Mouse (Mus musculus) gastrocnemius, adult 8-10 months (tissue): Measurements from ENCODE around the gene Bicd1. TPM values are rescaled to one million over a fixed set of nuclear protein-coding genes. Genes with fewer than 3 reads are reported as not detected.
"Not testable (repeated sequence)": the region's sequence is repeated elsewhere in the genome, so short reads cannot be mapped to it uniquely, and the experiment has no call there.

Source experiments
- DNase-seq, 2 experiments: peaks; one replicate each; pipeline ENCODE4 v3.0.0; 2022; ENCODE audit warnings: low spot score in 2 of 2
- total RNA-seq, 4 experiments: library from RNA; stranded (reverse); gene quantifications; 2 replicates each; pipeline ENCODE4 v1.2.4; 2022

Gene Bicd1
- total RNA-seq: 1 to 10 TPM in 1 of 4 experiments, under 1 TPM in 3; 0.27 to 1.5 (median 0.30) TPM

DNA sequence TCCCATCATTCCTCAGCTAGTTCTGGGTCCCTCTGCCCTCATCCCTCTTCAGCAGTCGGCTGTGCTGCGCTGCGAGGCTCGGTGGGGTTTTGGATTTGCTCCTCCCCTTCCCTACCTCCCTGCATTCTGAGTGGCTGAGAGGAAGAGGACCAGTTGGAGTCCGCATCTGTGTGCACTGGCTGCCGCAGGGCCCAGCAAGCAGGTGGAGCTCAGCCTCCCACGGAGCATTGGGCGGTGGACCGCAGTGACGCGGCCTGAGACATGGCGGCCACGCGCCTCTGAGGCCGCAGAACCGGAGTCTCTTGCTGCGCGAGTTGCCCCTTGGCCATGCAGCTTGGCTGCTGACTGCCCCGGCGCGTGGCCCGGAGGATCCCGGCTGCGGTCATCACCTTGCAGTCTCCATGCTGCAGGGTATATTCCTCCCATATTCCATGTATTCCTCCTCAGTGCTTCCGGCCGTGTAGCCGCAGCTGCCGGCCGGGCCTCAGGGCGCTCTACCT is at the start of gene Bicd1:
Gene Bicd1 (plus strand): TSS at position 54 of the 500 bp plus-strand sequence.
- DNase-seq: peak; percentile 3 to 16

DNA sequence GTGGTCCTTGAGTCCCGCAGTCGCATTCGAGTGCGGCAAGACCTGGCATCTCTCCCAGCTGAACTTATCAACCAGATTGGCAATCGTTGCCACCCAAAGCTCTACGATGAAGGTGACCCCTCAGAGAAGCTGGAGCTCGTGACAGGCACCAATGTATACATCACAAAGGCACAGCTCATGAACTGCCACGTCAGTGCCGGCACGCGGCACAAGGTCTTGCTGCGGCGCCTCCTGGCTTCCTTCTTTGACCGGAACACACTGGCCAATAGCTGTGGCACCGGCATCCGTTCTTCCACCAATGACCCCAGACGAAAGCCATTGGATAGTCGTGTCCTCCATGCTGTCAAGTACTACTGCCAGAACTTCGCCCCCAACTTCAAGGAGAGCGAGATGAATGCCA is 46.2 kb upstream of the Bicd1 start:
- not testable (repeated sequence) for DNase-seq

DNA sequence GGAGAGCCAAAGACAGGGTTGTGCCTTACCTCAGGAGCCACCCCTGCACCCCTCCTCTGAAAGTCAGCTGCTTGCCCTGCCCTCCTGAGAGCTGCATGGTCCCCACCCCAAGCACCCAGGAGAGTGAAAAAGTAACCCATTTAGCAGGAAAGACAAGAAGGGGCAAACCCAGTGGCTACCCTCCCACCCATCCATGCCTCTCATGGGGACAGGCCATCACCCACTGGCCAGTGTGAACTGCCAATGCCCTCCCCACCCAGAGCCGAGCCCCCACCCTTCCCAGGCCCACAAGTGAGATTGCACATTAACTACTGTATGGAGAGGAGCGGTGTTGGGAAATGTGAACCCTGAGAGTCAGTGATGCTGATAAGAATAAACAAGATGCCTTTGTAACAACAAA is 42.7 kb upstream of the Bicd1 start:
- not testable (repeated sequence) for DNase-seq

DNA sequence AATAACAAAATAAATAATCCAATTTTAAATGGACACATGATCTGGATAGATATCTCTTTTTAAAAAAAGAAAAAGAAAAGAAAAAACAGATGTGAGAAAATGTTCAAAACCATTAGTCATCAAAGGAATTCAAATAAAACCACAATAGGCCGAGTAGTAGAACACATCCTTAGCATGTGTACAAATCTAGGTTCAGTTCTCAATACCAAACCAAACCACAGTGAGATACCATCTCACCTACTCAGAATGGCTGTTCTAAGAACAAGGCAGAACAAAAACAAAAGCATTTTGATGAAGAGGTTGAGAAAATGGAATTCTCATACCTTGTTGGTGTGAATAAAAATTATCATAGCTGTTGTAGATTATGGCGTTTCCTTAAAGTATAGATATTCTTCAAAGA is 42.3 kb upstream of the Bicd1 start:
- DNase-seq: no peak

DNA sequence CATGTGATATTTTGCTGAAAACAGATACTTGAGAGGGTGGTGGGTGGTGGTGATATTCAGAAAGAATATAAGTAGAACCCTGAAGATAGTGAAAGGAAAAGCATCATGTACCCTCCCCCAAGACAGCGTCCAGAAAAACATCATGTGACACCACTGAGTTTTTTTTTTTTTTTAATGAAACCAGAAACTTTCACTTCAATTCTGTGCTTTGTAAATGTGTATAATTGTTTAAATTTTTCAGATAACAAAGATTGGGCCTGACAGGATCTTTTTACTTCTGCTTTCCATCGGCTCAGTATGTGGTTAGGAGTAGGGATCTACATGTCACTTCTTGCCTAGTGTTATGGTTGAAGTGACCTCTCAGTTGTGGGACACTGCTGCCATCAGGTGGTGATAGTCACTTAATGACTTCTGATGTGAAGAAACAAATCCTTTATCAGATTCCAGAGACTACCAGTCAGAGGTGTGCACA is 33.7 kb upstream of the Bicd1 start:
- DNase-seq: peak; percentile 24 to 48

DNA sequence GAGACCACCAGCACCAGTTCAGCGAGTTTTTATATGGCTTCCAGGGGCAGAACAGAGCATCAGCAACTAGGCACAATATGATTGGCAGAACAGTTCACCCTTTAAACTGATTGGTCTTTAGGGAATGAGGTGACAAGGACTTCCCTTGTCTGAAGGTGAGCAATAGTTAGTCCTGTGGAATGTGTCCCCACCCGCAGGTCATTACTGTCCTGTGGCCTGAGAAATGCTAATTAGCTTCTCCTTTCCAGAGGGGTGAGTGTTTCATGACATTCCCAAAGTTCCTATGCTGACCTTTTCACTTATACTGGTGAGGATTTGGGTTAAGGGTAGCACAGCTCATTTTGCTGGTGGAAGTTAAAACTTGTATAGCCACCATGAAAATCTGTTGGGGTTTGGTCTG is 25.2 kb upstream of the Bicd1 start:
- no peak for DNase-seq

DNA sequence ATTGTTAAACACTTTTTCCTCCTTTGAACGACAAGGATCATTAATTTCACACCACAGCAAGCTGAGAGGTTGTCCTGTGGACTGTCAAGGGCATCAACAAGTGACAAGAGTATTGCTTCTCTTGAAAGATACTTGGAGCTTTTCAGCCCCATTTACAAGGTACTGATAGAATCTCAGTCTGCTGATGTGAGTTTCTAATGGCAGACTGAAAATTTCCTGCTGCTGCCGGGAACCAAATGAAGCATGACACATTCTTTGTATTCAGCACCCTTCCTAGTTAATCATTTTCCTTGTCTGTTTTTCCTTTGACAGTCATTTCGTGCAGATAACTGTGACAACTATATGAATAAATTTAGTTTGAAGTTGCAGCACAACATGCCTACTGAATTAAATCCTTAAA is 22.3 kb upstream of the Bicd1 start:
- no peak for DNase-seq

DNA sequence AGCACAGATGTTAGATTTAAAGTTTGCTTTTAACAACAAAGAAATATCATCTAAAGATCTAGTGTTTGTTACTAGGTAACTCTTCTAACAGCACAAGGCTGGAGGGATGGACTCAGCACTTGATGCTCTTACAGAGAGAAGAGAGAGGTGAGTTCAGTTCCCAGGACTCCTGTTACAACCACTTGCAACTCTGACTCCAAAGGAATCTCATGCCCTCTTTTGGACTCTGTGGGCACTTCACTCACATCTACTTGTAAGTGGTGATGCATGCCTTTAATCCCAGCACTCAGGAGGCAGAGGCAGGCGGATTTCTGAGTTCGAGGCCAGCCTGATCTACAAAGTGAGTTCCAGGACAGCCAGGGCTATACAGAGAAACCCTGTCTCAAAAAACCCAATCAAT is 19.1 kb upstream of the Bicd1 start:
- DNase-seq: not testable (repeated sequence)

DNA sequence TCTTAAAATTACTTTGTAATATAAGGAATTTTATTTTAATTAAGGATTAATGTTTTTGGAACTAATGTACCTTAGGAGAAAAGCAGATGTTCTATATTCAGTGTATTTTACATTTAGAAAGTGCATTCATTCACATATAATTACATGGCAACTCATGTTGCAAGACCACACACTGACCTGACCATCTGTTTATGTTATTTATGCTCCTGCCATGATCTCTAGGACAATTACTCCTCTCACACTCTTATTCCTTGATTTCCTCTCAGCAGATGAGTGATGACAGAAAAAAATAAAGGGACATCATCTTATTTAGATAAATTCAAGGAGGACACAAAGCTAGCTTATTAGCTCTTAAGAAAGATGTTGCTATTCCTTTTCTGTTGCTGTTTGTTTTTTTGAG is 9.3 kb upstream of the Bicd1 start:
- DNase-seq: no peak

DNA sequence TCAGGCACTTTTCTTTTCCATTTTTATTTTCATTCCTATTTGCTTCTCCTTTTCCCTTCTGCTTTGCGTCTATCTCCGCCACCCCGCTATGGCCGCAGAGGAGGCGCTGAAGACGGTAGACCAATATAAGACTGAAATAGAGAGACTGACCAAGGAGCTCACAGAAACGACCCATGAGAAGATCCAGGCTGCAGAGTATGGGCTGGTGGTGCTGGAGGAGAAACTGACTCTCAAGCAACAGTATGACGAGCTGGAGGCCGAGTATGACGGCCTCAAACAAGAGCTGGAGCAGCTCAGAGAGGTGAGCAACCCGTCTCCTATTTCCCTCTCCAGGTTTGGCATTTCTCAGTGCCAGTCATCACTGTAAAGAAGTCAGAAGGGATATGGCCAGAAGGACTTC is 655 bp downstream of the Bicd1 start:
- DNase-seq: no peak

DNA sequence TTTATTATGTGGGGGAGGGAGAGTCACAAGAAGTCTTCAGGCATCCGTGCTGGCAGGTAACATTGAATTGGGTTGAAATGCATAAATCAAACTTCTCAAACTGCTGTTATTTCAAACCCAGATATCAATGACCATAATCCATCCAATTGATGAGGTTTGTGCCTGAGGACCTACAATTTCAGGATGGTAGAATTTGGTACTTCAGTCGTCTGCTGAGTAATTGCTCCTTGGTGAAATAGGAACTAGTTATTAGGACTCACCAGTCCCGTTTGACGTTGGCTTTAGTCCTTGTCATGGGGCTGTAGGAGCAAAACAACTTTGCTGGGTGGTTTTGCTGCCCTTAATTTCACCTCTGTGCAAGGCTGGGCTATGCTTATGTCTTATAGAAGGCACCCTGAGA is 1.2 kb downstream of the Bicd1 start:
- DNase-seq: no peak

DNA sequence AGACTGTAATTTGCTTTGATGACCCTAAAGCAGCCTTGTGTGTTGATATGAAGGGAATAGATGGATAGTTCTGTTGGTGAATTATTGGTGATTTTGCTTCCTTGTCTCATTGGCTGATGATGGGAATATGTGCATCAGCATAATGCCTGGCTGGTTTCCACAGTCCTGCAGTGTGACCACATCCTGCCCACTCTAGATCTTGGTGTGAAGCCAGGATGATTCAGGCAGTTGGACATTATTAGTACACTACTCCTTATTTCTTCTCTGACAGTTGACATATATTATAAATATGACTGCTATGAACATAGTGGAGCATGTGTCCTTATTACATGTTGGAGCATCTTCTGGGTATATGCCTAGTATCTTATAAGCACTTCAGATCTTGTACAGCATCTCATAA is 4.6 kb downstream of the Bicd1 start:
- DNase-seq: no peak

DNA sequence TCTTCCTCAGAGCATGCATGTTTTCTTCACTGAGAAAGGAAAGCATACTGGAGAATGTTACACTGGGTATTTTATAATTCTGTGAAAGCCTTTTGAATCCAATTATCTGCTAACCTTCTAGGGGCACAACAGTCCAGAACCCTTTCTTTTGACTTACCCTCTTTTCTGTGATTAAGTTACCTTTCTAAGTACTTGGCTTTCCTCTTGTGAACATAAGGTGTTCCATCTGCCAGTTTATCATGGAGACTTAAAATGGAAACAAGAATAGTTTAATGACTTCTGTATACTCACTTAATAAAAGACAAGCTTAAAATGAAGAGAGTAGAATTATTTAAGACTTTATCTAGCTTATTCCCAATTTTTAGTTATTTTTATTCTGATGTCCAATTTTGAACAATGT is 16.1 kb downstream of the Bicd1 start:
- no peak for DNase-seq

DNA sequence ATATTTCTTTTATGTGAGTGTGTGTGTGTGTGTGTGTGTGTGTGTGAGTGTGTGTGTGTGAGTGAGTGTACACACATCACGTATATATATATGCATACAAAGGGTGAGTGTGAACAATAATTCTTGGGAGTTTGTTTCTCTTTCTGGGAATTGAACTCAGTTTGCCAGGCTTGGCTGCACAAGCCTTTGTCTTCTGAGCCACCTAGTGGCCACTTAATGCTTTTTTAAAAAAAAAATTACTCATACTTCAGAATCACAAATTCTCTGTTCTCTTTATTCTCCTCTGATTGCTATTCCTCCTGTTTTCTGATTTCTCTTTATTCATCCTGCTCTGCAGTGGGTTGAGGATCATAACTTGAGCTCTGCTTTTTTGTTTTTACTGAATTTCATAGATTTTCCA is 30.5 kb downstream of the Bicd1 start:
- no peak for DNase-seq

DNA sequence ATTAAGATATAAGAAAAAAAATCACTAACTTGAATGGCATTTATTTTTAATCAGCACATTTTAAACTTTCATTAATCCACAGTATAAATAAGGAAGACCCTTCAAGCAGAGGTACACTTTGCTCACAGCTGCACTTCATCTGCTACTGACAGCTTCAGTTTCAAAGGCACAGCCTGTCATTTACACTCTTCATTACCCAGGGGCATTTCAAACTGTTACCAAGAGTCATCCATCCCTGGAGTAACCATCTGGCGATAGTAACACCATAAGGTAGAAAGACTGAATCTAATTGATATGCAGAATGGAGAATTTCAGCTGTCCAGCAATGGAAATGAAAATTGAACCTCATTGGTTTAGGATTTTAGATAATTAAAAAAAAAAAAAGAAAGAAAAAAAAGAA is 34.2 kb downstream of the Bicd1 start:
- DNase-seq: no peak

DNA sequence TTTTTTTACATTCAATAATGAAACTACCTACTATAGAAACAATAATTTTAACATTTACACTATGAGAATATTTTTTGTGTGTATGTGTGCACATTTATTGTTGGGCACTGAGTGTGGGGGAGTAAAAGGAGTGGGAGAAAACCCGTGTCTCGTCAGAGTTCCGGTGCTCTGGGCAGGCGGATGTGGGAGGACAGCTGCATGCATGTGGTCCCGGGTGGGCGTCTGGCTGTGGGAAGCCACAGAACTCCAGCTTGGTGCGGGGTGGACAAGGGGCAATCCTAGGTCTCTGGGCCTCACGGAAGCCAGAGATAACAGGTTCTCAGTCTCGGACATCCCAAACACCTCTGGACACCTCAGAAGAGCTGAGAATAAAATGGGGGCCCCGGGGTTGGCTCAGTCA is 37.2 kb downstream of the Bicd1 start:
- no peak for DNase-seq

DNA sequence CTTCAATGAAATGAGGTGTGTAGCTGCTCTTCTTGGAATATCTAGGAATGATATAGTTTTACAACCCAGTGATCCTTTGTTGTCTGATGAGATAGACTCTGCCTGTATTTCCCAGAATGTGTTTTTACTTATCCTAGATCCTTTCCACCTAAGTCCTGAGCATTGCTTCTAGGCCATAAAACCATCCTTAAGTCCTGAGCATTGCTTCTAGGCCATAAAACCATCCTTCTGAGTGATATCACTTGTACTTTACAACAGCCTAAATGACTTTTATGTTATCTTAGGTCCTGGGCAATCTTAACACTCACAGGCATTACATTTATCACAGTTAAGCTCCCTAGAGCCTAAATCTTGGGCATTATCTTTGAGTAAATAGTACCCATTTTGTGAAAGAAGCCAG is 48.6 kb downstream of the Bicd1 start:
- no peak for DNase-seq

DNA sequence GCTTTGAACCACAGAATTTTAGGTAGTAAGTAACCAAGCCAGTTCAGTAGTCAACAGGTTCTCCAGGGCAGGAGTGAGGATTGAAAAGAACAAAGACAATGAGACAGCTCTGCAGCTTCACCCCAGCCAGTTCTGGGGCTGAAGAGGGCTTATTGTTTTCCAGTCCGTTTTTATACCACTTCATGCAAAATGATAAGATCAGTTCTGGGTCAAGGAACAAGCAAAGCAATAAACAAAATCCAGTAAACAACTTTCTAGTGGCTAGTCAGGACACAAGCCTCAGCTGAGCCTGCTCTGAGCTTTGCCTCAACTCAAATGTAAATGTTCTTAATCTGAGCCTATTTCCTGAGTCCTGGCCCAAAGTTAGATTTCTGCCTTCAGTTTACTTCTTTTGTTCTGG is 52.3 kb downstream of the Bicd1 start:
- DNase-seq: no peak

DNA sequence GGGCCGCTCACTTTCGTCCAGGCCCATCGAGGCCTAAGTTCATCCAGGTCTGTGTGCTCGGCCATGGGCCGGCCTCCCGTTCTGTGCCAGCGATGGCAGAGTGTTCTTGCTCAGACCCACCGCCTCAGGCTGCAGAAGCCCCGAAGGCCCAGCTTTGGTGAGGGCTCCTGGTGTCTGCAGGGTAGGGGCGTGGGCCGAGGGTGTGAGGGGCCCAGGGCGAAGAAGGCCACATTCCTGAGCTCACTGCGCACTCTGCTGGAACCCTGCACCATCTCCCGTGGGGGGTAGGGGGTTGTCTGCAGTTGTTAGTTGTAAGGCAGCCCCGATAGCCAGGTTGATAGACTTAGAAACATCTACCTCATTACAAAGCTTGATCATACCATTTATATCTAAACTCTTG is 62.8 kb downstream of the Bicd1 start:
- no peak for DNase-seq

DNA sequence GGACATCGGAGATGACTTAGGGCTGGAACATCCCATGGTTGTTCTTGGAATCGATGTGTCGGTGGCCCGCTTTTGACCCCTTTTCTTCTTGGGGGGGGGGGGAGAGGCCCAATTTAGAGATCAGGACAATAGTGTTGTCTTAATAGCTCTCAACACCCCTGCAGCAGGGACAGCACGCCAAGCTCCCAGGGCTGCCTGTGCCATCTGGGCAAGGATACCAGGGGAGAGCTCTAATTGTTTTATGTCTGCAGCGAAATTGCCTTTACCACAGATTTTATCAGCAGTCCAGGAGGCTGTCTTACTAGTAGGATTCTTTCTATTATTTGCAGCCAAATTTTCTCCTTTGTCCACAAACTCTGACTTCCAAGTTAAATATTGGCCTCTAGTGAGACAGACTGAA is 63.8 kb downstream of the Bicd1 start:
- DNase-seq: not testable (repeated sequence)

DNA sequence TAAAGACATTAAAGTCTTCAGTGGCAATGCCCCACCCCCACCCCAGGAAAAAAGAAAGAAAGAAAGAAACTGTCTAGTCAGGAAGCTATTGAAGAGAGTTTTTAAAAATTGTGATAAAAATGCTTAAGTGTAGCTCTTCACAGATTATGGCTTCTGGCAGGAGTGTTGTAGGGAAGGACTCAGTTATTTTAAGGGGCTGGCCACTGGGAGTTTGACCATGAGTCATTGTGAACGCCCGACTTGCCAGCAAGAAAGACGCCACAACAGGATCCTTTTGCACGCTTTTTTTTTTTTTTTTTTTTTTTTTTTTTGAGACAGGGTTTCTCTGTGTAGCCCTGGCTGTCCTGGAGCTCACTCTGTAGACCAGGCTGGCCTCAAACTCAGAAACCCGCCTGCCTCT is 73.2 kb downstream of the Bicd1 start:
- DNase-seq: not testable (repeated sequence)

DNA sequence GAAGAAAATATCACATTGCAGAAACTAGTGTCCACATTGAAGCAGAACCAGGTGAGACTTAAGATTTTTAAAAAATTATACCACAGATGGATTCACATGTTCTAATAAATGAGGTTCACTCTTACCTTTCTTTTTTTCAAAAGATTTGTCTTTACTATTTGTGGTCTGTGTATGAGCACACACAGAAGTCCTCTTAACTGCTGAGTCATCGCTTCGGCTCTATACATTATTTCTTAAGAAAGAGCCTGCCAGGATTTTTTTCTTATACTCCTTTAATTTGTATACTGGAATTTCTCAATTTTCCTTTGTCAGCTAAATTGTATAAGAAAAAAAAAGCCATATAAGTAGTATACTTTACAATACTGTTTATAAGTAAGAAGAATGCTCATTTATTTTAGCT is 86.0 kb downstream of the Bicd1 start:
- no peak for DNase-seq

DNA sequence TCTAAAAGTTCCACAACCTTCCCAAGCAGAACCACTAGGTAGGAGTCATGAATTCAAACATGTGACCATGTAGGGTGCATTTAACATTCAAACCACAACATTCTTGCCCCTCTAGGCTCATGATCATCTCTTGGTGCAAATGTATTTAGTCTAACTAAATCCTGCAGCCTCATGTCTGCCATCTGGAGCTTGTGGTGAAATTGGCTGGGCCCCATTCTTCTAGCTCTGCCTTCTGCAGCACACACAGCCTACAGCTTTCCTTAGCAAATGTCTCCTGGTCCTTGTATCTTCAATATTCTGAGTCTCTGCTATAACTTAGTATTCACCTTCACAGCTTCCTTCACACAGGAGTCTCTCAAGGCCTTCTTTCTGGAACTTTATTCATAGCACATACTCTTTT is 87.2 kb downstream of the Bicd1 start:
- no peak for DNase-seq
